ENCODE assay signal across 2 mouse cellular contexts in genomic region chrX:66035682-66036081, GRCm38 (mm10).
ATAC-seq and TF ChIP-seq lines count a peak whose summit lies in the region.
"Not testable (repeated sequence)": the region's sequence is repeated elsewhere in the genome, so short reads cannot be mapped to it uniquely, and the experiment has no call there.

No protein-coding gene starts in this region.

- not testable (repeated sequence) for H3K27me3 ChIP-seq in intestine, embryonic 16.5 days (replicated peaks; ENCODE audit: control insufficient read depth, insufficient read depth, low read length); intestine, postnatal 0 days (replicated peaks; ENCODE audit: control insufficient read depth, insufficient read depth, low read length)

- H3K9me3 ChIP-seq in intestine, embryonic 16.5 days (ENCODE audit: control insufficient read depth, low read length); intestine, postnatal 0 days (ENCODE audit: control insufficient read depth): not testable (repeated sequence)

- TF ChIP-seq CTCF in intestine, postnatal 0 days (IDR thresholded peaks at IDR 0.05; ENCODE audit: low read depth), result not testable (repeated sequence)

- not testable (repeated sequence) for H3K9ac ChIP-seq in intestine, embryonic 16.5 days (ENCODE audit: low read depth, low read length); intestine, postnatal 0 days (ENCODE audit: low read depth, low read length)

- H3K36me3 ChIP-seq in intestine, embryonic 16.5 days (ENCODE audit: control insufficient read depth, insufficient read depth, low read length); intestine, postnatal 0 days (ENCODE audit: control insufficient read depth, insufficient read depth): not testable (repeated sequence)

- not testable (repeated sequence) for H3K27ac ChIP-seq in intestine, embryonic 16.5 days (ENCODE audit: low read length); intestine, postnatal 0 days (ENCODE audit: low read depth, low read length)

- not testable (repeated sequence) for H3K4me2 ChIP-seq in intestine, embryonic 16.5 days (ENCODE audit: low read depth, low read length); intestine, postnatal 0 days (replicated peaks; ENCODE audit: low read depth)

- H3K4me3 ChIP-seq in intestine, embryonic 16.5 days (ENCODE audit: low read length); intestine, postnatal 0 days (ENCODE audit: low read depth, low read length): not testable (repeated sequence)

- peak; percentile 63 for ATAC-seq in intestine, embryonic 16.5 days
- peak; percentile 88 for ATAC-seq in intestine, postnatal 0 days

- not testable (repeated sequence) for H3K4me1 ChIP-seq in intestine, embryonic 16.5 days (ENCODE audit: control insufficient read depth, insufficient read depth, low read length); intestine, postnatal 0 days (replicated peaks; ENCODE audit: control insufficient read depth, insufficient read depth, low read length)
